Mouse (Mus musculus) T-helper 1 cell (primary cell): Measurements from ENCODE around the gene Lrig2.

Experiments
- in situ Hi-C: fragments of 300-600 bp; cut with MboI, MseI; formaldehyde crosslinking; loops from one replicate; pipeline ENCODE4 v1.15.1; 2025; ENCODE audit warnings: high pct_unique_total_duplicates

Gene Lrig2

GRCm38 (mm10) chr3:104378228-104378627 is 133.5 kb downstream of the Lrig2 start:
- in situ Hi-C loops = no loop called here

GRCm38 (mm10) chr3:104373907-104374306 is 137.8 kb downstream of the Lrig2 start:
- in situ Hi-C loops = no loop called here

- in situ Hi-C loops = no loop called here
These were observed 139.3 kb downstream of the Lrig2 start for GRCm38 (mm10) chr3:104372374-104372773.

- in situ Hi-C loops = no loop called here
These were observed 143.8 kb downstream of the Lrig2 start for GRCm38 (mm10) chr3:104367912-104368311.

GRCm38 (mm10) chr3:104361814-104362213 is 149.9 kb downstream of the Lrig2 start:
- in situ Hi-C loops = no loop called here

- in situ Hi-C loops = no loop called here
These were observed 151.4 kb downstream of the Lrig2 start for GRCm38 (mm10) chr3:104360325-104360724.

GRCm38 (mm10) chr3:104359225-104360135 is 152.2 kb downstream of the Lrig2 start:
- in situ Hi-C loops = no loop called here

GRCm38 (mm10) chr3:104358747-104359146 is 153.0 kb downstream of the Lrig2 start:
- in situ Hi-C loops = no loop called here

- in situ Hi-C loops = no loop called here
These were observed 155.6 kb downstream of the Lrig2 start for GRCm38 (mm10) chr3:104356106-104356505.

GRCm38 (mm10) chr3:104353884-104354283 is 157.8 kb downstream of the Lrig2 start:
- in situ Hi-C loops = no loop called here

- in situ Hi-C loops = no loop called here
These were observed 159.2 kb downstream of the Lrig2 start for GRCm38 (mm10) chr3:104352358-104353060.

GRCm38 (mm10) chr3:104350253-104350945 is 161.3 kb downstream of the Lrig2 start:
- in situ Hi-C loops = no loop called here

GRCm38 (mm10) chr3:104349847-104350228 is 161.9 kb downstream of the Lrig2 start:
- in situ Hi-C loops = no loop called here

- in situ Hi-C loops = no loop called here
These were observed 162.4 kb downstream of the Lrig2 start for GRCm38 (mm10) chr3:104349203-104349846.
